Mouse (Mus musculus): ENCODE measurements around the gene Fam53a. TPM values are rescaled to one million over a fixed set of nuclear protein-coding genes. Genes with fewer than 3 reads are reported as not detected.

The Fam53a gene
- polyA plus RNA-seq, 1 experiment from 2014 or later, result 21.0 TPM

- ATAC-seq, result no peak
These were observed 29.2 kb upstream of the Fam53a start for GRCm38 (mm10) chr5:33658664-33659050.

GRCm38 (mm10) chr5:33657787-33658663 lies 28.6 kb upstream of the Fam53a start, which contains the start of the genes Tacc3 and Tmem129:
Gene Tacc3, plus strand, starts transcription at chr5:33658128.
Gene Tmem129, minus strand, starts transcription at chr5:33658416.
- 0 out of 2 replicates have a peak, but pooled peaks have one; percentile 0 for TF ChIP-seq CTCF (IDR thresholded peaks at IDR 0.05; ENCODE audit: low read depth)
- peak; percentile 53; the same call in 1 of the 2 replicates for TF ChIP-seq EP300 (IDR thresholded peaks at IDR 0.05; ENCODE audit: low read depth)
- ATAC-seq (peak; percentile 92), DNase-seq (peak; percentile 96)
- H3K36me3 ChIP-seq (replicated peaks; ENCODE audit: insufficient read depth, low read length), result peaks cover 48% of the 10 kb centered on the region
- peak within 1 kb of the TSS; percentile 78 for H3K4me3 ChIP-seq (ENCODE audit: low read depth, low read length)
- peak within 1 kb of the TSS; percentile 98 for H3K27ac ChIP-seq (ENCODE audit: low read depth)
- peaks cover 25% of the 10 kb centered on the region for H3K4me1 ChIP-seq (ENCODE audit: insufficient read depth)
- H3K9ac ChIP-seq (replicated peaks), result peak within 1 kb of the TSS; percentile 94
- WGBS (ENCODE audit: insufficient replicate concordance), result under 1% methylated on average over 59 of the region's 60 CpGs
- H3K9me3 ChIP-seq (ENCODE audit: low read length), result no peaks in the 10 kb centered on the region
- peak within 1 kb of the TSS; percentile 92 for H3K4me2 ChIP-seq (ENCODE audit: low read depth, low read length)
- no peaks in the 10 kb centered on the region for H3K27me3 ChIP-seq (ENCODE audit: insufficient read depth, low read length)

More at GRCm38 (mm10) chr5:33658664-33659050, 29.2 kb upstream of the Fam53a start:
- under 1% methylated on average over 18 of the region's 26 CpGs for whole genome bisulfite sequencing (ENCODE audit: insufficient replicate concordance)
- Histone ChIP-seq H3K27me3 (ENCODE audit: insufficient read depth, low read length) (no peaks in the 10 kb centered on the region), H3K4me2 (ENCODE audit: low read depth, low read length) (peak overlapping the region; percentile 92), H3K9me3 (ENCODE audit: low read length) (no peaks in the 10 kb centered on the region), H3K27ac (ENCODE audit: low read depth) (peak overlapping the region; percentile 98), H3K4me3 (ENCODE audit: low read depth, low read length) (peak overlapping the region; percentile 78), H3K4me1 (ENCODE audit: insufficient read depth) (peaks cover 25% of the 10 kb centered on the region), H3K9ac (replicated peaks) (peak overlapping the region; percentile 94), H3K36me3 (replicated peaks; ENCODE audit: insufficient read depth, low read length) (peaks cover 49% of the 10 kb centered on the region)
- TF ChIP-seq EP300 (IDR thresholded peaks at IDR 0.05; ENCODE audit: low read depth) (no peak), CTCF (IDR thresholded peaks at IDR 0.05; ENCODE audit: low read depth) (no peak)
- DNase-seq, result no peak

DNA sequence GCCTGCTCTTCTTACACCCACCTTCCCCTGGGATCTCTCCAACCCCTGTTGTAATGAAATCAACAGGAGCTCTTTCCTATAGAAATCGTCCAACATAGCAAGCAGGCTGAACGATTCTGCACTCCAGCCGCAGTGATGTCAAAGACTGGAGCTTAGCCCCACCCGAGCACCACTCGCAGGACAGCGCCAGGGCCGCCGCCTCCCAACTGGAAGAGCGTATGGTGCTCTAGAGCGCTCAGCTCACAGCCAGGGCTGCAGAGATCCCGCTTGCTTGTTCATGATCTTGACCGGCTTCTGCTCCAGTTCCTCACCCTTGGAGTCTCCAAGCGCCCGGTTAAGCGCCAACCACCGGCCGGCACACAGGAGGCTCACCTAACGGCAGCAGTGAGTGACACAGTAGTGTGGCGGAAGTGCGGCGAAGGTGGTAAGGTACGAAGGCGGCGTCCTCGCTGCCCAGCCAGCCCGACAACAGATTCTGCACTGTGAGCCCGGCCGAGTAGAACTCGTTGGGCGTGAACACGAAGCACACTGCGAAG lies 27.9 kb upstream of the Fam53a start:
- Histone ChIP-seq H3K4me2 (ENCODE audit: low read depth, low read length) (peak overlapping the region; percentile 92), H3K4me3 (ENCODE audit: low read depth, low read length) (peak overlapping the region; percentile 78), H3K27me3 (ENCODE audit: insufficient read depth, low read length) (no peaks in the 10 kb centered on the region), H3K4me1 (ENCODE audit: insufficient read depth) (peaks cover 29% of the 10 kb centered on the region), H3K36me3 (replicated peaks; ENCODE audit: insufficient read depth, low read length) (peaks cover 44% of the 10 kb centered on the region), H3K9me3 (ENCODE audit: low read length) (no peaks in the 10 kb centered on the region), H3K27ac (ENCODE audit: low read depth) (peak overlapping the region; percentile 98), H3K9ac (replicated peaks) (peak overlapping the region; percentile 94)
- DNase-seq (no peak), ATAC-seq (peak; percentile 48)
- WGBS (ENCODE audit: insufficient replicate concordance), result 1% methylated on average over 32 of the region's 32 CpGs
- no peak for TF ChIP-seq EP300 (IDR thresholded peaks at IDR 0.05; ENCODE audit: low read depth)
- 0 out of 2 replicates have a peak, but pooled peaks have one; percentile 6 for TF ChIP-seq CTCF (IDR thresholded peaks at IDR 0.05; ENCODE audit: low read depth)

DNA sequence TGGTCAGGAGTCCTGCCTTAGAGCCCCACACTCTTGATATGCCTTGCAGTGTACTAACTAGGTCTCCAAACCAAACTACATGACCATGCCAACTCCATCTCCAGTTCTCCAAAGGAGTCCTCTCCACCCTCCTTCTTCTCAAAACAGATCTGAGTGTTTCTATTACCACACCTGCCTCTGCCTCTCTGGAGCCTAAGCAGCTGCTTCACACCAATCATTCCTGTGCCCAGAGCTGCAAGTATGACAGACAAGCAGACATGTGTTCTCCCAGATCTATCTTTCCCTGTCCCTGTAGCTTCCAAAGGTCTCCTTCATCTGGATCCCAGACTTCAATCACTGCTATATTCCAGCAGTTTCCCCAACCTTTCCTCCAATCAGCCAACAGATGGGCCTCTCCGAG lies 27.3 kb upstream of the Fam53a start:
- peaks cover 29% of the 10 kb centered on the region for H3K4me1 ChIP-seq (ENCODE audit: insufficient read depth)
- no peak for ATAC-seq
- H3K27me3 ChIP-seq (ENCODE audit: insufficient read depth, low read length), result no peaks in the 10 kb centered on the region
- no peak for TF ChIP-seq CTCF (IDR thresholded peaks at IDR 0.05; ENCODE audit: low read depth)
- no peak for TF ChIP-seq EP300 (IDR thresholded peaks at IDR 0.05; ENCODE audit: low read depth)
- WGBS (ENCODE audit: insufficient replicate concordance), result 25% methylated on average over 1 of the region's 1 CpGs
- H3K9me3 ChIP-seq (ENCODE audit: low read length), result no peaks in the 10 kb centered on the region
- H3K27ac ChIP-seq (ENCODE audit: low read depth), result peak overlapping the region; percentile 98
- no peak for DNase-seq
- peak overlapping the region; percentile 94 for H3K9ac ChIP-seq (replicated peaks)
- H3K4me2 ChIP-seq (ENCODE audit: low read depth, low read length), result peak overlapping the region; percentile 92
- peaks cover 38% of the 10 kb centered on the region for H3K36me3 ChIP-seq (replicated peaks; ENCODE audit: insufficient read depth, low read length)
- peak overlapping the region; percentile 78 for H3K4me3 ChIP-seq (ENCODE audit: low read depth, low read length)

DNA sequence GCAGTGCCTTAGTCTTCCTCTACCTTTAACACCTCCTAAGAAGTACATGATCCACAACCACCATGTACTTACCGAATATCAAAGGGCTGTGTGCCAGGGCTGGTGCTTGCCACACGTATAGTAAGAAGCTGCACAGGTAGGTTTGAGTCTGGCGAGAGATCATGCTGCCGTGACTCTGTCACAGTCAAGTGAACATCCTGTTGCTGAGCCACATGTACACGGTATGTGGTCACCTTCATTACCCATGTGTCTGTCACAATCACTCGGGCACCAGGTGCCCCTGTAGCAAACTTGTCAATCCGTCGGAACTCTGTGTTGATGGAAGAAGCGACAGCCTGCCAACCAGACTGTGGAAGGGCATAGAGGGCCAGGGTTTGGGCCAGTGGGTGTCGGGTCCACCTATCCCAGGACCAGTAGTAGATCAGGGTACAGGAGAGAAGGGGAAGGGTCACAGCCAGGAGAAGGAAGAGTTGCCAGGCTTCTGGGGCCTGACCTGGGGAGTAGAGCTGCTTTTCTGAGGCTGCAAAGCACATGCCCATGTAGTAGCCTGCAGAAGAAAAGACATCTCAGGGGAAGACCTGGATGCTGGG lies 25.9 kb upstream of the Fam53a start:
- Histone ChIP-seq H3K9me3 (ENCODE audit: low read length) (no peaks in the 10 kb centered on the region), H3K4me3 (ENCODE audit: low read depth, low read length) (no peak overlapping the region), H3K27ac (ENCODE audit: low read depth) (no peak overlapping the region), H3K4me2 (ENCODE audit: low read depth, low read length) (no peak overlapping the region), H3K4me1 (ENCODE audit: insufficient read depth) (peaks cover 38% of the 10 kb centered on the region), H3K36me3 (replicated peaks; ENCODE audit: insufficient read depth, low read length) (peaks cover 24% of the 10 kb centered on the region), H3K27me3 (ENCODE audit: insufficient read depth, low read length) (no peaks in the 10 kb centered on the region), H3K9ac (replicated peaks) (no peak overlapping the region)
- no peak for DNase-seq
- 82% methylated on average over 10 of the region's 10 CpGs for WGBS (ENCODE audit: insufficient replicate concordance)
- no peak for ATAC-seq
- no peak for TF ChIP-seq CTCF (IDR thresholded peaks at IDR 0.05; ENCODE audit: low read depth)
- TF ChIP-seq EP300 (IDR thresholded peaks at IDR 0.05; ENCODE audit: low read depth), result no peak

GRCm38 (mm10) chr5:33654424-33654823 lies 25.0 kb upstream of the Fam53a start:
- Histone ChIP-seq H3K9me3 (ENCODE audit: low read length) (no peaks in the 10 kb centered on the region), H3K27ac (ENCODE audit: low read depth) (no peak overlapping the region), H3K27me3 (ENCODE audit: insufficient read depth, low read length) (no peaks in the 10 kb centered on the region), H3K9ac (replicated peaks) (no peak overlapping the region), H3K4me2 (ENCODE audit: low read depth, low read length) (no peak overlapping the region), H3K36me3 (replicated peaks; ENCODE audit: insufficient read depth, low read length) (peaks cover 28% of the 10 kb centered on the region), H3K4me3 (ENCODE audit: low read depth, low read length) (no peak overlapping the region), H3K4me1 (ENCODE audit: insufficient read depth) (peaks cover 40% of the 10 kb centered on the region)
- WGBS (ENCODE audit: insufficient replicate concordance), result 93% methylated on average over 13 of the region's 13 CpGs
- DNase-seq (no peak), ATAC-seq (no peak)
- no peak for TF ChIP-seq CTCF (IDR thresholded peaks at IDR 0.05; ENCODE audit: low read depth)
- no peak for TF ChIP-seq EP300 (IDR thresholded peaks at IDR 0.05; ENCODE audit: low read depth)

All from liver, postnatal 0 days (tissue).